Mouse (Mus musculus): ENCODE results near the gene Tmem14a. TPM values are rescaled to one million over a fixed set of nuclear protein-coding genes. Genes with fewer than 3 reads are reported as not detected.

Gene Tmem14a
- total RNA-seq, 2 experiments from 2014 or later, result 0.97 to 1.3 TPM

DNA sequence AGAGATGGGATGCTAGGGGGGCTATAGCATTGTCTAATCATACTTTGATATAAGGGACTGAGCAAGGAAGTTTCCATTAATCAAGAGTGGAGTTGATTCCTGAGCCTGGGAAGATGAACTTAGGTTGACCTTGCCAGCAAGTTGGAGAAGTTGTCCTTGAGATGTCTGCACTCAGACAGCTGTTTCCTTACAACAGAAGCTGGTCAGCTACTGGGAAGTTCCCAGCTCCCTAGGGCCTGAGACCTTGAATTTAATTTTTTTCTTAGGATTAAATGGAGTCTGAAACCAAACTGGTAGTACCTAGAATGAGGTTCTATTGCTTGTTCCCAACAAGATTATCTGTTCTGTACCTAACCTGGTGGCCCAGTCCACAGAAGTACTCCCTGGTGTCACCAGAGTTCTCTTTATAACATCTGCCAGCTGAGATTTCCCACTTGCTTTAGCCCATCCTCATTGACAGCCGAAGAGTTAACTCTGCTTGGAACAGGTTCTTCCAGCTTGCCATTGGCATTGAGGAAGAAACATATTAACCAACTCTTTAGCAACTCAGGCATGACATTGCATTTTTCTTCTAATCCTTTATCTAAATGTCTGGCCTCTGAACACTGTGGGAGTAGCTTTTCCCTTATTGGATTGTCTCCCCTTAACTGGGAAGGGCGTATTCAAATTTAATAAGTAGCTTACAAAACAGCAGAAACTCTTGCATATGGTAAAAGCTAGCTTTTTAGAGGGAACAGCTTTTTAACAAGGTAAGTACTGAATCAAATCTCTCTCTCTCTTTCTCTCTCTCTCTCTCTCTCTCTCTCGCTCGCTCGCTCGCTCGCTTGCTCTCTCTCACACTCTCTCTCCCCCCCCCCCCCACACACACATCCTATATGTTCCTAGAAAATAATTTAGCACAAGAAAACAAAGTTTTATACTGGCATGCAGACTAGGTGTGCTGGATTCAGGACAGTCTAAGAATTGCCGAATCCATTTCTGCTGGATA is 21.8 kb downstream of the Tmem14a start, which contains the start of gene Gsta3:
Gene Gsta3, plus strand, starts transcription at position 679 of the 988 bp plus-strand sequence.
- intact Hi-C loops (cut with DNase I), result no loop called here
- TF ChIP-seq CTCF (IDR thresholded peaks at IDR 0.05), result no peak
- DNase-seq, result no peak
- Histone ChIP-seq H3K27ac (no peak within 1 kb of the TSS), H3K4me3 (no peak within 1 kb of the TSS)

DNA sequence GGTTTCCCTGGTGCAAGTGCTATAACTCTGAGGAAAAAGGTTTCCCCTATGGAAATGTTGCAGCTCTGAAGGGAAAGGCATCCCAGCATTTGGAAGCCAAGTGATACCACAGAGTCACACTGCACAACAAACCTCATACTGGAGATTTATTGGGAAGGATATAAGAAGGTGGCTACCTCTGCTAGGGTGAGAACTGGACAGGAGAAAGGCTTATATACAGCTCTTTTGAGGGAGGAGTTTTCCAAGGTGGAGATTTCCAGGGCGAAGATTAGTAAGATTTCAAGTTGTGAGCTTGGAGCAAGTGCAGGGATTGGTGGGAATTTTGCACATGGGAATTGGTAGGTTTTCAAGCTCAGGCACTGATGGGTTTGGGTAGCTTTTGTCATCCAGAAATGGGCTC is 22.7 kb downstream of the Tmem14a start:
- Histone ChIP-seq H3K4me3 (no peak overlapping the region), H3K27ac (no peak overlapping the region)
- DNase-seq, result no peak
- intact Hi-C loops (cut with DNase I), result no loop called here
- no peak for TF ChIP-seq CTCF (IDR thresholded peaks at IDR 0.05)

DNA sequence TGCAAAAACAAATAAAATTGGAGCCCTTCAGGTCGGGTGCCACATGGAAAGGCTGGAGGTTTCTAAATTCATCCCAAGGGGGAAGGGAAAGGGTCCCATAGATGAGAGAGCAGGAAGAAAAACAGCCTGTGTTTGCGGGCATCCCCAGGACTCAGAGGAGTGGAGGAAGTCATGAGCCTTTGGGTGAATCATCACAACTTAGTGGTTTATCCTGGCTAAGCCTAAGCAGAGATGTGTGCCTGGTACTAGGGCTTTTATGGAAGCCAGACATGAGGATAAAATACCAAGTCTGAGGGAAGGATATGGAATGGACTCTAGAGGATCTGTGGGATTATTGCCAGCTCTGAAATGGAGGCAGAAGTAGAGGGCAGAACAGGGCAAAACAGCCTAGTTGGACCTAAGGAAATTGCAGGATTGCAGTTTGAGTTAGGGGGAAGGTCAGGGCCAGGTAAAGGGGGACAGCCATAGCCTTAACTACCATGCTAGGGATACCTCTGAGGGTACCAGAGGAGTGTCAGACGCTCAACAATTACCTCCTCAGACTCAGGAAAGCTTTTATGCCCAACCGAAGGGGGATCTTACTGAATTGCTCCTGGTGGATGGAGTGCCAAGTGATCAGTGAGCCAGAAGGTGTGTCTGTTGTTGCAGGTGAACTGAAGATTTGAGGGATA is 26.1 kb downstream of the Tmem14a start:
- no peak overlapping the region for H3K4me3 ChIP-seq
- no peak for DNase-seq
- H3K27ac ChIP-seq, result no peak overlapping the region
- no peak for TF ChIP-seq CTCF (IDR thresholded peaks at IDR 0.05)
- intact Hi-C loops (cut with DNase I), result no loop called here

DNA sequence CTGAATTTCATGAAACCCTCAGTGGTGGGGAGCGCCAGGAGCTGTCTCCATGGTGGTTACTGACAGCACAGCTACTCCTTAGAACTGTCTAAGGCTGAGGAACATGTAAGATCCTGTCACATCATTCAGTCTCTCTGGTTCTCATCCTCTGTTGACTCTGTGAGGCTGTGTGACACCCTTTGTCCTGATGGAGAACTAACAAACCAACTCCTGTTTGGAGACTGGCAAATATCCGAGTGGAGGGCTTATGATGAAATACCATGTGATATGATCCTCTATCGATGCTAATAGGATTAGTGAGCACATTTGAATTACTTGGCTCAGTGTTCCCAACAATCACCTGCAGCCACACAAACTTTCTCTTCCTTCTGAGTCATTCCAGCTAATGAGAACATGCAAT is 27.8 kb downstream of the Tmem14a start:
- Histone ChIP-seq H3K4me3 (no peak overlapping the region), H3K27ac (no peak overlapping the region)
- DNase-seq, result no peak
- TF ChIP-seq CTCF (IDR thresholded peaks at IDR 0.05), result no peak
- intact Hi-C loops (cut with DNase I), result no loop called here

DNA sequence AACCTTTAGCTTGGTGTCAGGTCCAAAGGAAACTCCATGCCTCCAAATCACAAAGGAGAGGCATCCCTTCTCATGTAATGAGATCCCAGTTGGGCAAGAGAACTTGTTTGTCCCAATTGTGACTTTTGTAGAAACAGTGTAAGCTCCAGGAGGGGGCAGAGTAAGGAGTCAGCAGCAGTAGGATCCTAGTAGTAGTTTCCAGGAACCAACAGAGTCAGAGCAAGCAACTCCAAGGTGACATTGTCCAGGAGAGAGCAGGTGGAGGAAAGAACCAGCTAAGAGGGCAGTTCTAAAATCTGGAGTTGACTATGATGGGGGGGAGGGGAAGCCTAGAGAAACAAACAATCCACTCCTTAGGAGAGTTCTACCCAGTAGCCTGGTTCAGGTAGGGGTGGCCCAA is 29.5 kb downstream of the Tmem14a start:
- TF ChIP-seq CTCF (IDR thresholded peaks at IDR 0.05), result no peak
- DNase-seq, result no peak
- H3K27ac ChIP-seq, result no peak overlapping the region
- intact Hi-C loops (cut with DNase I), result no loop called here
- no peak overlapping the region for H3K4me3 ChIP-seq

DNA sequence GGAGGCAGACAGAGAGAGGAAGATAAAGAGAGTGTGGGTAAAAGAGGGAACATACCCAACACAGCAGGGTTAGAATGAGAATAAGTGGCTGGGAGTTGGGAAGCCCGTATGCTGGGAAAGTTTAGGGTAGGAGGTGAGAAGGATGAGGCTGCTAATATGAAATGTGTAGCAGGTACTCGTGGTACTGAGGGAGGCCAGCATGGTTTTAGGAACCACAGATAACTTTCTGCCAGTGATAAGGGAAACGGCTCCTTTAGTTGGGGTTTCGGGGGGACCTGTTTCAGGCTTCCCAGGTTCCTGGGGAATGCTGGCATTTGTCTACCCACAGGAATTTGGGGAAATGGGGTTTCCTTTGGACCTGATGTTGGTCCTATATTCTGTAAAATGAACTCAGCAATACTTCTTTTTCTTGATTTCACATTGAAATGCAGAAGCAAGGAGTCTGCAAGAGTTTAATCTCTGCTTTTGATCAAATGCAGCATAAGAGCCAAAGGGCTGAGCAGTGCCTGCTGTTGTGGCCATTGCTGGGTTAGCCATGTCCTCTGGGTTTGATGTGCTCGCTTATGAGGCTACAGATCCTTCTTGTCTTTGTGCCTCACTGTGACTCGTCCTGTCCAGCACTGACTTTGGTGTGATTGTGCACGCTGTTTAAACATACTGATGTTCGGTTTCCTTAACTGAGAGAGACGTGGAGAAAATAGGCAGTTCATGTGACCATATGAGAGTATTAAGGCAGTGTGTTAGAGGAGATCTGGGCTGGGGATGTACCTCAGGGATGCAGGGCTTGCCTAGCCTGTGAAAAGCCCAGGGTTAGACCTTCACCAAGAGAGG is 30.4 kb downstream of the Tmem14a start:
- DNase-seq, result no peak
- TF ChIP-seq CTCF (IDR thresholded peaks at IDR 0.05), result no peak
- intact Hi-C loops (cut with DNase I), result no loop called here
- no peak overlapping the region for H3K4me3 ChIP-seq
- no peak overlapping the region for H3K27ac ChIP-seq

DNA sequence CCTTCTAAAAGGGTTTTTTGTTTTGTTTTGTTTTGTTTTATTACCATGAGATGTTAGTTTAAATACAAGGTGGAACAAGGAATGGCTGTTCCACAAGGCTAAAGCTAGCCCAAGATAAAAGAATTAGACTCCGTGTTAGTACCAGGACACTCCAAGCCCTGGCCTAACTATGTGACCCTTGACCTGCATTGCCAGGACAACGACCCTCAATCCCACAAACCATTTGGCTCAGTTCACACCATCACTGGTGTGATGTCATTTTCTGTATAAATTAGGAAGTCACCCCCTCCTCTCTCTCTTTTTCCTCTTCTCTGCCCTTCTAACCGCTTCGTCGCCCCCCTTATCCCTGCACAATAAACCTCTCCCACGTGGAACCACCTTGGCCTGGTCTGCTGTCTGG is 33.3 kb downstream of the Tmem14a start:
- Histone ChIP-seq H3K4me3 (no peak overlapping the region), H3K27ac (no peak overlapping the region)
- DNase-seq, result no peak
- intact Hi-C loops (cut with DNase I), result no loop called here
- no peak for TF ChIP-seq CTCF (IDR thresholded peaks at IDR 0.05)

DNA sequence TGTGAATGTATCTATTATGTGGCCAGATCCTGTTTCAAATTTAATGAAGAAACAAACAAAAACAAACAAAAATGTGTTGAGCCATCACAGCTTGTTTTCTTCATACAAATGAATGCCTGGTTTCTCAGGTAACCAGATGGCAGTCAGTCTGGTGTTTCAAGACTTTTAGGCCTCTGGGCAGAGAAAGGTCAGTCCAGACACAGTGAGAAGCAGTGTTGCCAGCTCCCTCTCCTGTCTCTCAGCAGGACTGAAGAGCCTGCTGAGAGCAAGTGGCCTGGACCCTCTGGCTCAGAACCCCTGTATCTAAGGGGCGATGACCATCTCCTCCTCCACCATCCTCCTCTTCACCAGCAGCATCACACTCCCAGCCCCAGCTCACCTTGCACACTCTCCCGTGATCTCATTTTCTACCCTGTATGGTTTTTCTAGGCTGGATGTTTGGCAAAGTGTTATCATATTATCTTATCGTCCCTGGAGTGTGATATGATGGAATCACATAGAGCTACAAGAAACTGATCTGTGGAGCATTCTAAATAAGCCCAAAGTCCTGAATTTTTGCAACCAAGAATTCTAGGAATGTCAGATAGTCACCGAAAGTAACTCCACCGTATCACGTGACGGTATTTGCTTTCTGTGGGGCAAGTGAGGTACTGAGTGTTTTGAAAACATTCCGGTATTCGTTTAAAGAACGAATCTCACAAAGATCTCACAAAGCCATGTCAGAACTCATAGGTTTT is 34.4 kb downstream of the Tmem14a start:
- no peak for DNase-seq
- TF ChIP-seq CTCF (IDR thresholded peaks at IDR 0.05), result no peak
- no peak overlapping the region for H3K27ac ChIP-seq
- H3K4me3 ChIP-seq, result no peak overlapping the region
- intact Hi-C loops (cut with DNase I), result no loop called here

DNA sequence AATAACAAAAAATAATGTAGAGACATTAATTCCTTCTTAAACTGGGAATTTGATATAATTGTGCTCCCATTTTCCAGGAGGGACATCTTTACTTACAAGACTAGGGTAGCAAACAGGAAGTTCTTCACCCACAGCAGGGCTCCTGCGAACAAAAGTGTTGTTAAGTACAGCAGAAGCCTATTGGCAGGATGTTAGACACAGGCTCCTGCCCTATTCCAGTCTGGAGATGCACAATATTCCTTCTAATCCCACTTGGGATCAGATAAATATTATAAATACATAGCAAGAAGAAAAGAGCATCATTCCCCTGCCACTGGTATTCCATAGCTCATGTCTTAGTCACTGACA is 34.9 kb downstream of the Tmem14a start:
- TF ChIP-seq CTCF (IDR thresholded peaks at IDR 0.05), result no peak
- intact Hi-C loops (cut with DNase I), result no loop called here
- DNase-seq, result no peak
- Histone ChIP-seq H3K27ac (no peak overlapping the region), H3K4me3 (no peak overlapping the region)

DNA sequence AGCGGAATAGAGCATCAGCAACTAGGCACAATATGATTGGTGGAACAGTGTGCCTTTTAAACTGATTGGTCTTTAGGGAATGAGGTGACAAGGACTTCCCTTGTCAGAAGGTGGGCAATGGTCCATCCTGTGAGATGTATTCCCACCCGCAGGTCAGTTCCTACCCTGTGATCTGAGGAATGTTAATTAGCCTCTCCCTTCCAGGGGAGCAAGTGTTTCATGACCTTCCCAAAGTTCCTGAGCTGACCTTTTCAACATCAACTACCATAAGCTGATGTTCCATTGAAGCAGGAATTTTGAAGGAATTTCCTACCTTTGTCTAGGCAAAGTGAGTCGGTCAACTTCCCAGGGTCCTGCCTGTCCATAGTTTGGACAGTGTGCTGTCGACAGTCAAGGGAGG is 35.5 kb downstream of the Tmem14a start:
- H3K4me3 ChIP-seq, result no peak overlapping the region
- intact Hi-C loops (cut with DNase I), result no loop called here
- no peak for DNase-seq
- no peak for TF ChIP-seq CTCF (IDR thresholded peaks at IDR 0.05)
- no peak overlapping the region for H3K27ac ChIP-seq

DNA sequence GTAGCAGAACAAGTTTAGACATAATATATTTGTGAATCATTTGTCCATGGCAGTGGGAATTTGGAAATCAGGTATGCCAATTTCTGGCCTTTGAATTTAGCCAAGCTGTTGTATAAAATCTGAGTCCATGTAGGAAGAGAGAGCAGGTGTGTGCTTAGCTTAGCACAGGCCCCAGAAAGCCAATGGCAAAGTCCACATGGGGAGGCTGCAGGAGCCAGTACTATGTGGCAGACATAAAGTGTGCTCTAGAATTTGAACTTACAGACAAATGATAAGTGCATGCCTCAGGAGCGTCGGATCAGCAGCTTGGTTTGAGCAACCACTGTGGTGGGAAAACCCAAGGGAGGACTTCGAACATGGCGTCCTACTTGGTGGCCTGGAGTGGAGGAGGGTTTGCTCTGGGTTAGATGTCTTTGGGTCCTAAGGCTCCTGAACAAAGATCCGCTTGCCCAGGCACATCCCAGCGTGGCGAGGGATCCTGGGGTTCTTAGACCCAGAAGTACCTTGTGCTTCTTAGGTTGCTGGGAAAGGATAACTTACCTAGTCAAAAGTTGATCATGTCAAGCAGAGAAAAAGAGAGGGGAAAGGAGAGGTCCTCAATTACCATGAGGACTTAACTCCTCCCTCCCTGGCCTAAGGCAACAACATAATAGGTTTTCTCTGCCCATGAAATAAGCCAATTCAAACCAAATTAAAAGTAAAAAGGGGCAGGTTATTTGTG is 37.4 kb downstream of the Tmem14a start:
- no peak overlapping the region for H3K27ac ChIP-seq
- no peak overlapping the region for H3K4me3 ChIP-seq
- no peak for TF ChIP-seq CTCF (IDR thresholded peaks at IDR 0.05)
- intact Hi-C loops (cut with DNase I), result no loop called here
- no peak for DNase-seq

Measured in gastrocnemius, adult 2 months (tissue).